Mouse (Mus musculus) liver, embryonic 14.5 days (tissue): ENCODE results near the gene Cpne5. TPM values are rescaled to one million over a fixed set of nuclear protein-coding genes. Genes with fewer than 3 reads are reported as not detected.

Source experiments
- ATAC-seq: fragments of 200-750 bp; cut with Nextera tagmentation; 2 replicates; pipeline ENCODE4 v1.8.0; 2017; ENCODE audit warnings: moderate number of reproducible peaks, mild to moderate bottlenecking, moderate library complexity; ENCODE audit not compliant: insufficient read depth
- DNase-seq, 3 experiments: peaks; one replicate each; pipeline ENCODE4 v3.0.0-alpha.2; 2012 to 2013; ENCODE audit warnings: low read depth in 3 of 3, low spot score in 3 of 3
- H3K27ac ChIP-seq: fragments of 300-500 bp; sonication (generic); 2 replicates; pipeline ENCODE4 v1.5.1; 2014; ENCODE audit warnings: moderate library complexity, mild to moderate bottlenecking, control low read depth, inconsistent platforms
- H3K27me3 ChIP-seq: fragments of 300-500 bp; sonication (generic); 2 replicates; pipeline ENCODE4 v1.6.1; 2014; ENCODE audit warnings: mild to moderate bottlenecking, low read length, moderate library complexity; ENCODE audit not compliant: control insufficient read depth, insufficient read depth
- H3K36me3 ChIP-seq: fragments of 300-500 bp; sonication (generic); replicated peaks from 2 replicates; pipeline ENCODE4 v1.6.1; 2014; ENCODE audit warnings: low read depth; ENCODE audit not compliant: control insufficient read depth, insufficient read depth
- H3K4me1 ChIP-seq, 2 experiments: fragments of 200-500 bp in 1 of 2; fragments of 300-500 bp in 1 of 2; sonication (generic) in 1 of 2; replicated peaks; 2 replicates each; pipeline ENCODE4 v1.6.1; 2012 to 2014; ENCODE audit warnings: antibody characterized with exemption in 1 of 2, inconsistent platforms in 1 of 2, low read length in 1 of 2; ENCODE audit not compliant: control insufficient read depth in 2 of 2, insufficient read depth in 2 of 2
- H3K4me2 ChIP-seq: fragments of 300-500 bp; sonication (generic); 2 replicates; pipeline ENCODE4 v1.6.1; 2014; ENCODE audit warnings: low read depth, mild to moderate bottlenecking, control low read depth, moderate library complexity
- H3K4me3 ChIP-seq, 2 experiments: fragments of 200-500 bp in 1 of 2; fragments of 300-500 bp in 1 of 2; sonication (generic) in 1 of 2; 2 replicates each; pipeline ENCODE4 v1.5.1; 2012 to 2014; ENCODE audit warnings: low read depth in 2 of 2, low read length in 2 of 2, mild to moderate bottlenecking in 2 of 2, control low read depth in 1 of 2, inconsistent platforms in 1 of 2, moderate library complexity in 1 of 2; ENCODE audit not compliant: insufficient read depth in 1 of 2
- H3K9ac ChIP-seq: fragments of 300-500 bp; sonication (generic); replicated peaks from 2 replicates; pipeline ENCODE4 v1.6.1; 2014; ENCODE audit warnings: mild to moderate bottlenecking, control low read depth, moderate library complexity
- H3K9me3 ChIP-seq: fragments of 300-500 bp; sonication (generic); 2 replicates; pipeline ENCODE4 v1.6.1; 2016; ENCODE audit warnings: low read length, mixed read lengths; ENCODE audit not compliant: control insufficient read depth
- CTCF ChIP-seq: IDR thresholded peaks from 2 replicates; pipeline ENCODE4 v1.5.1; 2016; ENCODE audit warnings: antibody characterized with exemption, low read depth, control low read depth
- EP300 ChIP-seq: IDR thresholded peaks from 2 replicates; pipeline ENCODE4 v1.6.1; 2016; ENCODE audit warnings: antibody characterized with exemption, low read depth
- WGBS: fragments of 180-500 bp; shearing (Covaris S2); extraction: QIAGEN DNeasy Blood & Tissue Kit; methylation state at CpG from one replicate; pipeline ENCODE4 v1.1.7; 2014; ENCODE audit not compliant: insufficient replicate concordance; 5-methylcytosine and 5-hydroxymethylcytosine counted together
- polyA plus RNA-seq, 2 experiments: library from polyadenylated mRNA; depleted of rRNA in 1 of 2; stranded (reverse) in 1 of 2; unstranded in 1 of 2; fragments of >200 nt; fragmentation: Nextera tagmentation in 1 of 2; extraction: Ambion mirVana in 1 of 2; gene quantifications; 2 replicates each; pipeline versions ENCODE4 v1.2.1 to v1.2.3; 2012 to 2014

The Cpne5 gene
- polyA plus RNA-seq, 2 experiments = 0.06 to 0.28 TPM

DNA sequence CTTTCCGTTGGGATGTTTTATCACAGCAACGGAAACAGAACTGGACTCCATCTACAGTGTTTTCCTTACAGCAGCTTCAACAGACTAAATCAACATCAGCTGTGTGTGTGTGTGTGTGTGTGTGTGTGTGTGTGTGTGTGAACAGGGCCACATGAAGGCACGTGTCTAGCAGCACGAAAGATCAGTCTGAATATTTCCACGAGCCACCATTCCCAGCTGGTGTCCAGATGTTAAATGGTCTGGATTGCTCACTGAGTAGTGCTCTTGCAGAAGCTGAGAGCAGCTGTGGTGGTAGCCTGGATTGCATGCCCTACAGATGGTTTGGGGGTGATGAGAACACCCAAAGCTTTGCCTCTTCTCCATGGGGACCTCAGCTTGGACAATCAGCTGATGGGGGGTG, 19.9 kb downstream of the Cpne5 start:
- H3K9me3 ChIP-seq = no peaks in the 10 kb centered on the region
- 0 out of 2 replicates have a peak, but pooled peaks cover 2% of the 10 kb centered on the region for H3K27me3 ChIP-seq
- H3K27ac ChIP-seq = no peak overlapping the region
- H3K4me2 ChIP-seq = no peak overlapping the region
- no peak for ATAC-seq
- DNase-seq = no peak
- H3K4me1 ChIP-seq = 0 out of 4 replicates have a peak, but pooled peaks cover 0 to 2% of the 10 kb centered on the region in 2 experiments
- 59% methylated on average over 5 of the region's 5 CpGs for WGBS
- TF ChIP-seq CTCF (no peak), EP300 (no peak)
- no peak overlapping the region for H3K4me3 ChIP-seq
- no peak overlapping the region for H3K9ac ChIP-seq
- no peaks in the 10 kb centered on the region for H3K36me3 ChIP-seq

DNA sequence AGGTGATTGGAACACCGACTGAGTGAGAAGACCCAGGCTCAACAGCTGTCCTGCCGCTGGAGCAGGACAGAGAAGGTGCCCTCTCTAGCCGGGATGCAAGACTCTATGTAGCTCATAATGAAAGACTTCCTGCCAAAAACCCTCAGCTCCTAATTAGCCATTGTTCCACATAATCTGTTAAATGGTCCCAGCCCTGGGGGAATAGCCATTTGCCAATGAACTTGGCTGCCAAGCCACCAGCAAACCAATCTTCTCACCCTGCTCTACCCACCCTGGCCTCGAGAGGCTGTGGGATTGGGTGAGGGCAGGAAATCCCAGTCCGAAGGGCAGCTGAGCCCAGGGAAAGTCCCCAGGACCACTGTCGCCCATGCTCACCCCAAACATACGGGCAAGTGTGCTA, 21.9 kb downstream of the Cpne5 start:
- H3K27ac ChIP-seq = no peak overlapping the region
- H3K27me3 ChIP-seq = 0 out of 2 replicates have a peak, but pooled peaks cover 2% of the 10 kb centered on the region
- H3K4me1 ChIP-seq = 0 out of 4 replicates have a peak, but pooled peaks cover 0 to 2% of the 10 kb centered on the region in 2 experiments
- H3K9me3 ChIP-seq = no peaks in the 10 kb centered on the region
- no peaks in the 10 kb centered on the region for H3K36me3 ChIP-seq
- no peak overlapping the region for H3K9ac ChIP-seq
- TF ChIP-seq EP300 (no peak), CTCF (no peak)
- H3K4me2 ChIP-seq = no peak overlapping the region
- DNase-seq (no peak), ATAC-seq (no peak)
- H3K4me3 ChIP-seq = no peak overlapping the region
- WGBS = 45% methylated on average over 7 of the region's 7 CpGs

DNA sequence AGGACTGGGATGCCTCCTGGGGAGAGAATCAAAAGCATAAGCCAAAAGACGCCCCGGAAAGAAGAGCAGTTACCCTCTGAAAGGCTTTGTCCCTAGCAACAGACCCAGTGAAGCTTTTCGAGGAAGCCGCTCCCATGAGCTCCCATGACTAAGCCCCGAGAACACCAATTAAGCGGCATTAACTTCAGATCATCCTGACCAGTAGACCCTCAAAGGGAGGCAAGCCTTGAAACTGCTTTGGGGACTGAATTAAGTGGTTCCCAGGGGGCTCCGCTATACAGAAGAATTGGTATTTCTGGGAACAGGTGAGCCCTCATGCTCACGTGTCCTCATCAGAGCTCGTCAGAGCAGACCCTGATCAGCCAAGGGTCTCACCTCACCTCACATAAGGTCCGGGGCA, 23.3 kb downstream of the Cpne5 start:
- ATAC-seq = no peak
- Histone ChIP-seq H3K9me3 (no peaks in the 10 kb centered on the region), H3K4me1 (0 out of 4 replicates have a peak, but pooled peaks cover 0 to 2% of the 10 kb centered on the region in 2 experiments), H3K4me3 (no peak overlapping the region), H3K4me2 (no peak overlapping the region), H3K9ac (no peak overlapping the region), H3K36me3 (no peaks in the 10 kb centered on the region), H3K27me3 (0 out of 2 replicates have a peak, but pooled peaks cover 2% of the 10 kb centered on the region), H3K27ac (no peak overlapping the region)
- WGBS = 53% methylated on average over 10 of the region's 10 CpGs
- TF ChIP-seq EP300 = no peak
- no peak for TF ChIP-seq CTCF
- DNase-seq = no peak

DNA sequence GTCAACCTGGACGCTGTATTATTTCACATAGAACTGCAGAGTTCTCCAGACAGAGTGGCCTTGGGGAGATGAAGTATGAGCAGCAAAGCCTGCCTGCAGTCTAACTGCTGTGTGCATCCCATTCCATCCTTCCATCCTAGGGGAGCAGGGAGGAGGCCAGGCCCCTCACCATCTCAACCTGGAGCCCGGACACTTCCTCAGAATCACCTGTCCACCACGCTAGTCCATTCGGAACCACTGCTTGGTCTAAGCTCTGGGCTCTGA, 23.8 kb downstream of the Cpne5 start:
- no peak overlapping the region for H3K4me2 ChIP-seq
- no peaks in the 10 kb centered on the region for H3K36me3 ChIP-seq
- no peak overlapping the region for H3K27ac ChIP-seq
- DNase-seq (no peak), ATAC-seq (no peak)
- 59% methylated on average over 4 of the region's 4 CpGs for WGBS
- H3K27me3 ChIP-seq = 0 out of 2 replicates have a peak, but pooled peaks cover 2% of the 10 kb centered on the region
- no peak for TF ChIP-seq CTCF
- TF ChIP-seq EP300 = no peak
- H3K9me3 ChIP-seq = no peaks in the 10 kb centered on the region
- no peak overlapping the region for H3K9ac ChIP-seq
- H3K4me1 ChIP-seq = 0 out of 4 replicates have a peak, but pooled peaks cover 0 to 2% of the 10 kb centered on the region in 2 experiments
- H3K4me3 ChIP-seq = no peak overlapping the region

DNA sequence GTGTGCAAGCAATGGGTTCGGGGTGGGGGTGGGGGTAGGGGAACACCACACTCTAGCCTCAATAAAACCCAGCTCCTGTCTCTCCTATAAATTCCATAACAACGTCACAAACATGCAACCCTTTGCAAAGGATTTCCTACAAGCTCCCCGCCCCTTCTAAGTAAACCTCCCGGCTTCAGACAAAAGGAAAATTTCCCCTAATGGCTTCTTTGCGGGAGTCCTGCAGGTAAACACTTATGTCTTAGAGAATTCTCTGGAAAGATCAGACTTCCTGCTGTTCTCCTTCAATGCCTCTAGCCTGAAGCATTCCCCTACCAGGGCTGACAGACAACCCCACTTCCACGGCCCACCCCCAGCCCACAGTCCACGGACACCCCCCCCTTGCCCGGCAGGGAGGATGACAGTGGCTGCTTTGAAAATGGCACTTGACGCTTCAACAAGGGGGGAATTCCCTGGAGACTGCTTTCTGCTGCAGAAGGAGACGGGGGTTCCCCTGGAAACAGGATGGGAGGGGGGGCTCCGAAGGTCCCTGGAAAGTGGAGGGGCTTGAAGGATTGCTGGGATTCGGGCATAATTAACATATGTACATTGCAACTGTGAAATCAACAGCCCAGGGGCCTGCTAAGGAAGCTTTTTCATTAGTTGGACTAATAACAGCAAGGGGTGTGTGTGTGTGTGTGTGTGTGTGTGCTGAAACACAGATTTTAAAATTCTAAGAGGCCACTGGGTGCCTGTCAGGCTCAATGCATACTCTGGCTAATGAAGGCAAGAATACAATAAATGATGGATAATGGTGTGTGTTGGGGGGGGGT, 24.4 kb downstream of the Cpne5 start:
- no peak overlapping the region for H3K4me3 ChIP-seq
- H3K36me3 ChIP-seq = no peaks in the 10 kb centered on the region
- H3K27me3 ChIP-seq = 0 out of 2 replicates have a peak, but pooled peaks cover 2% of the 10 kb centered on the region
- no peak for TF ChIP-seq CTCF
- no peak for TF ChIP-seq EP300
- 29% methylated on average over 12 of the region's 12 CpGs for whole genome bisulfite sequencing
- no peak overlapping the region for H3K27ac ChIP-seq
- DNase-seq (no peak), ATAC-seq (no peak)
- H3K4me2 ChIP-seq = no peak overlapping the region
- H3K4me1 ChIP-seq = 0 out of 4 replicates have a peak, but pooled peaks cover 0 to 2% of the 10 kb centered on the region in 2 experiments
- H3K9me3 ChIP-seq = no peaks in the 10 kb centered on the region
- no peak overlapping the region for H3K9ac ChIP-seq
